In the genomic region with DNA sequence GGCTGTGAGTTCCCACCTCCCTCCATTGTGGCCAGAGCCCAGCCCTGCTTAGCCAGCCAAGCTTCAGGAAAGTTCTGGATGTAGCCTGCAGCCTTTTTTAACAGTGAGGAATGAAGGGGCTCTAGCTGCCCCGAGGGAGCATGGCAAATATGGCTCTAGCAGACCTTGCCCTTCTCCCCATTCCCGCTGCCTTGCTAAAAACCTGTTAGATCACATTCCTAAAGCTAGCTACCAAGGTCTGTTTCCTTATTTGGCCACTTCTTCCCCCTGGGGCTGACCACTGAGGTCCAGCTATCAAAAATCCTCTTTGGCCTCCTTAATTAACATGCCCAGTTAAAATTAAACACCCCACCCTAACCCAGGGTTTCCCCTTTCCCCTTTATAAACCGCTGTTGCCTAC, we compare ENCODE assay signal across 26 mouse cellular contexts. TPM values are rescaled to one million over a fixed set of nuclear protein-coding genes. Genes with fewer than 3 reads are reported as not detected.
DNase-seq lines count a peak whose midpoint lies in the region; ATAC-seq and TF ChIP-seq lines count a peak whose summit lies in the region.
"Had no signal": no experiment of that assay in that cellular context is flagged by ENCODE, and none has a peak within 500 bp of the region (broad histone marks: within the 10 kb centered on the region; RNA-seq: fewer than 3 reads in every experiment).

No protein-coding gene starts in this region.

- TF ChIP-seq CTCF in stomach, postnatal 0 days (IDR thresholded peaks at IDR 0.05; ENCODE audit: low read depth) = no peak

- no peak for ATAC-seq in hindbrain, embryonic 11.5 days (ENCODE audit: low FRiP score)
- ATAC-seq in stomach, postnatal 0 days (ENCODE audit: low FRiP score, low TSS enrichment) = peak; percentile 81
- ATAC-seq: forebrain, embryonic 13.5 days; midbrain, embryonic 16.5 days had no signal

- H3K27me3 ChIP-seq in hindbrain, embryonic 10.5 days (ENCODE audit: insufficient read depth, poor library complexity, severe bottlenecking) = no peaks in the 10 kb centered on the region
- H3K27me3 ChIP-seq in hindbrain, embryonic 11.5 days (ENCODE audit: control insufficient read depth, insufficient read depth, low read length) = no peaks in the 10 kb centered on the region
- H3K27me3 ChIP-seq in stomach, postnatal 0 days (ENCODE audit: control insufficient read depth, insufficient read depth, low read length) = no peaks in the 10 kb centered on the region
- H3K27me3 ChIP-seq: CH12.LX; forebrain, embryonic 13.5 days; heart, embryonic 15.5 days; neural tube, embryonic 15.5 days had no signal

- no peak for DNase-seq in hindbrain, embryonic 10.5 days (ENCODE audit: low spot score)
- DNase-seq in hindbrain, embryonic 11.5 days (ENCODE audit: low spot score) = no peak
- DNase-seq in urinary bladder, postnatal 14 days (ENCODE audit: low spot score) = peak; percentile 19
- DNase-seq in urinary bladder, adult 2 months (ENCODE audit: low spot score) = no peak
- peak; percentile 23 for DNase-seq in kidney, postnatal 10 days
- no peak for DNase-seq in stomach, postnatal 0 days (ENCODE audit: low spot score)
- DNase-seq in heart, postnatal 10 days = no peak
- DNase-seq in adrenal gland, postnatal 10 days = no peak
- DNase-seq: adrenal gland, postnatal 36 days; cerebellum, adult 18-20 months; cerebellum, postnatal 36 days; gastrocnemius, postnatal 10 days; liver; right cerebral cortex, postnatal 14 days had no signal

- 61% methylated on average over 3 of the region's 3 CpGs for WGBS in hindbrain, embryonic 10.5 days
- WGBS in hindbrain, embryonic 11.5 days = 62% methylated on average over 3 of the region's 3 CpGs
- 40% methylated on average over 3 of the region's 3 CpGs for WGBS in stomach, postnatal 0 days

- no peaks in the 10 kb centered on the region for H3K36me3 ChIP-seq in hindbrain, embryonic 10.5 days
- H3K36me3 ChIP-seq in hindbrain, embryonic 11.5 days (ENCODE audit: control insufficient read depth, insufficient read depth, low read length) = no peaks in the 10 kb centered on the region
- H3K36me3 ChIP-seq in stomach, postnatal 0 days (ENCODE audit: control insufficient read depth, insufficient read depth, low read length) = no peaks in the 10 kb centered on the region
- H3K36me3 ChIP-seq: heart, embryonic 15.5 days; neural tube, embryonic 15.5 days had no signal

- H3K27ac ChIP-seq in hindbrain, embryonic 10.5 days = peak overlapping the region; percentile 56
- no peak overlapping the region for H3K27ac ChIP-seq in hindbrain, embryonic 11.5 days (ENCODE audit: low read depth, low read length)
- 0 out of 2 replicates have a peak overlapping the region, but pooled peaks have one; percentile 24 for H3K27ac ChIP-seq in stomach, postnatal 0 days (replicated peaks)
- H3K27ac ChIP-seq: forebrain, embryonic 13.5 days; heart, embryonic 15.5 days; neural tube, embryonic 15.5 days had no signal

- H3K4me2 ChIP-seq in hindbrain, embryonic 11.5 days (replicated peaks; ENCODE audit: low read depth, low read length) = no peak overlapping the region
- H3K4me2 ChIP-seq in stomach, postnatal 0 days (replicated peaks; ENCODE audit: low read depth) = no peak overlapping the region
- H3K4me2 ChIP-seq: forebrain, embryonic 13.5 days; heart, embryonic 15.5 days; neural tube, embryonic 15.5 days had no signal

- no peak overlapping the region for H3K4me3 ChIP-seq in hindbrain, embryonic 10.5 days
- no peak overlapping the region for H3K4me3 ChIP-seq in hindbrain, embryonic 11.5 days (ENCODE audit: low read depth, low read length)
- no peak overlapping the region for H3K4me3 ChIP-seq in stomach, postnatal 0 days (ENCODE audit: low read depth, low read length)
- H3K4me3 ChIP-seq: forebrain, embryonic 13.5 days; heart, embryonic 15.5 days; neural tube, embryonic 15.5 days had no signal

- TF ChIP-seq EP300 in stomach, postnatal 0 days (optimal IDR thresholded peaks at IDR 0.05) = no peak

- H3K9me3 ChIP-seq in hindbrain, embryonic 10.5 days = no peaks in the 10 kb centered on the region
- H3K9me3 ChIP-seq in hindbrain, embryonic 11.5 days (ENCODE audit: control insufficient read depth, low read length) = no peaks in the 10 kb centered on the region
- H3K9me3 ChIP-seq in stomach, postnatal 0 days (ENCODE audit: control insufficient read depth, low read length) = no peaks in the 10 kb centered on the region
- H3K9me3 ChIP-seq: forebrain, embryonic 13.5 days; heart, embryonic 15.5 days; neural tube, embryonic 15.5 days had no signal

- intact Hi-C loops in heart, postnatal 10 days (cut with DNase I) = no loop called here

- H3K4me1 ChIP-seq in hindbrain, embryonic 10.5 days (replicated peaks) = peaks cover 14% of the 10 kb centered on the region; the same call in 1 of the 2 replicates
- H3K4me1 ChIP-seq in hindbrain, embryonic 11.5 days (replicated peaks; ENCODE audit: control insufficient read depth, insufficient read depth, low read length) = no peaks in the 10 kb centered on the region
- H3K4me1 ChIP-seq in stomach, postnatal 0 days (replicated peaks; ENCODE audit: control insufficient read depth, insufficient read depth) = no peaks in the 10 kb centered on the region
- H3K4me1 ChIP-seq: forebrain, embryonic 13.5 days; neural tube, embryonic 15.5 days had no signal

- no peak overlapping the region for H3K9ac ChIP-seq in hindbrain, embryonic 11.5 days (ENCODE audit: low read depth, low read length)
- no peak overlapping the region for H3K9ac ChIP-seq in stomach, postnatal 0 days (ENCODE audit: low read length)
- H3K9ac ChIP-seq: forebrain, embryonic 13.5 days; heart, embryonic 15.5 days; neural tube, embryonic 15.5 days had no signal

RNA-seq across cellular contexts. Expression of a gene that starts 12.4 kb away (rescaled TPM):
- 0.11 TPM in 1 of 2 replicates, not detected in the other for polyA plus RNA-seq in hindbrain, embryonic 10.5 days (2016; fragmentation: Nextera tagmentation; extraction: Ambion mirVana)
- polyA plus RNA-seq in hindbrain, embryonic 11.5 days (2014; fragmentation: Nextera tagmentation; extraction: Ambion mirVana) = not detected in 2 replicates
- polyA plus RNA-seq in urinary bladder, adult 2 months (2012; rRNA removed) = 0.49 and 0.58 TPM in 2 replicates
- polyA plus RNA-seq in stomach, postnatal 0 days (2015; fragmentation: Nextera tagmentation; extraction: Ambion mirVana) = 0.05 and 0.07 TPM in 2 replicates
- 1 to 10 TPM; 1.1 to 1.4 TPM for total RNA-seq in heart, postnatal 10 days (2021)
- total RNA-seq in adrenal gland, postnatal 10 days (2021) = 1 to 10 TPM; 3.3 to 5.1 TPM
- total RNA-seq: hematopoietic stem cell, adult 5-6 weeks; left cerebral cortex, postnatal 36 days; MEL had no signal
- polyA plus RNA-seq: embryonic facial prominence, embryonic 11.5 days; forebrain, embryonic 13.5 days; heart, embryonic 15.5 days; midbrain, embryonic 16.5 days had no signal

RNA-seq across cellular contexts. Expression of a gene that starts 22.2 kb away (rescaled TPM):
- polyA plus RNA-seq in hindbrain, embryonic 10.5 days (2016; fragmentation: Nextera tagmentation; extraction: Ambion mirVana) = 0.61 and 0.67 TPM in 2 replicates
- 0.28 and 0.73 TPM in 2 replicates for polyA plus RNA-seq in hindbrain, embryonic 11.5 days (2014; fragmentation: Nextera tagmentation; extraction: Ambion mirVana)
- polyA plus RNA-seq in urinary bladder, adult 2 months (2012; rRNA removed) = 0.81 and 1.1 TPM in 2 replicates
- 0.33 and 0.36 TPM in 2 replicates for polyA plus RNA-seq in stomach, postnatal 0 days (2015; fragmentation: Nextera tagmentation; extraction: Ambion mirVana)
- under 1 TPM in 1 of 2 experiments, not detected in 1; 0.48 TPM for total RNA-seq in heart, postnatal 10 days (2021)
- under 1 TPM; 0.45 to 0.58 TPM for total RNA-seq in adrenal gland, postnatal 10 days (2021)
- total RNA-seq: heart, adult 8-10 months; hematopoietic stem cell, adult 5-6 weeks; MEL had no signal

RNA-seq across cellular contexts. Expression of a gene that starts 31.2 kb away (rescaled TPM):
- polyA plus RNA-seq in hindbrain, embryonic 10.5 days (2016; fragmentation: Nextera tagmentation; extraction: Ambion mirVana) = not detected in 2 replicates
- not detected in 2 replicates for polyA plus RNA-seq in hindbrain, embryonic 11.5 days (2014; fragmentation: Nextera tagmentation; extraction: Ambion mirVana)
- not detected in 2 replicates for polyA plus RNA-seq in urinary bladder, adult 2 months (2012; rRNA removed)
- 0.04 and 0.06 TPM in 2 replicates for polyA plus RNA-seq in stomach, postnatal 0 days (2015; fragmentation: Nextera tagmentation; extraction: Ambion mirVana)
- total RNA-seq in heart, postnatal 10 days (2021) = under 1 TPM in 1 of 2 experiments, not detected in 1; 0.05 TPM
- under 1 TPM; 0.09 to 0.12 TPM for total RNA-seq in adrenal gland, postnatal 10 days (2021)
- total RNA-seq: adrenal gland, postnatal 36 days; gastrocnemius, postnatal 10 days; heart, adult 8-10 months; hematopoietic stem cell, adult 5-6 weeks; left cerebral cortex, postnatal 36 days; MEL had no signal
- polyA plus RNA-seq: embryonic facial prominence, embryonic 11.5 days; forebrain, embryonic 13.5 days; heart, embryonic 15.5 days; liver, embryonic 16.5 days; midbrain, embryonic 16.5 days; neural tube, embryonic 15.5 days had no signal

RNA-seq across cellular contexts. Expression of a gene that starts 32.0 kb away (rescaled TPM):
- polyA plus RNA-seq in hindbrain, embryonic 10.5 days (2016; fragmentation: Nextera tagmentation; extraction: Ambion mirVana) = not detected in 2 replicates
- not detected in 2 replicates for polyA plus RNA-seq in hindbrain, embryonic 11.5 days (2014; fragmentation: Nextera tagmentation; extraction: Ambion mirVana)
- polyA plus RNA-seq in urinary bladder, adult 2 months (2012; rRNA removed) = not detected in 2 replicates
- 0.52 and 0.54 TPM in 2 replicates for polyA plus RNA-seq in stomach, postnatal 0 days (2015; fragmentation: Nextera tagmentation; extraction: Ambion mirVana)
- 1 to 10 TPM; 1.5 to 4.1 TPM for total RNA-seq in heart, postnatal 10 days (2021)
- total RNA-seq in adrenal gland, postnatal 10 days (2021) = 1 to 10 TPM in 1 of 2 experiments, not detected in 1; 1.1 TPM
- total RNA-seq: CH12.LX; gastrocnemius, postnatal 10 days; hematopoietic stem cell, adult 5-6 weeks; left cerebral cortex, postnatal 36 days; megakaryocyte, adult 5-6 weeks; MEL had no signal
- polyA plus RNA-seq: embryonic facial prominence, embryonic 11.5 days; forebrain, embryonic 13.5 days; heart, embryonic 15.5 days; liver, embryonic 16.5 days; midbrain, embryonic 16.5 days; neural tube, embryonic 15.5 days had no signal

RNA-seq across cellular contexts. Expression of a gene that starts 36.5 kb away (rescaled TPM):
- not detected in 2 replicates for polyA plus RNA-seq in hindbrain, embryonic 10.5 days (2016; fragmentation: Nextera tagmentation; extraction: Ambion mirVana)
- polyA plus RNA-seq in hindbrain, embryonic 11.5 days (2014; fragmentation: Nextera tagmentation; extraction: Ambion mirVana) = not detected in 2 replicates
- not detected in 2 replicates for polyA plus RNA-seq in urinary bladder, adult 2 months (2012; rRNA removed)
- polyA plus RNA-seq in stomach, postnatal 0 days (2015; fragmentation: Nextera tagmentation; extraction: Ambion mirVana) = 0.22 and 0.30 TPM in 2 replicates
- not detected for total RNA-seq in heart, postnatal 10 days (2021)
- total RNA-seq in adrenal gland, postnatal 10 days (2021) = under 1 TPM; 0.27 to 0.88 TPM
- total RNA-seq: CH12.LX; gastrocnemius, postnatal 10 days; heart, adult 8-10 months; hematopoietic stem cell, adult 5-6 weeks; left cerebral cortex, postnatal 36 days; megakaryocyte, adult 5-6 weeks; MEL had no signal
- polyA plus RNA-seq: embryonic facial prominence, embryonic 11.5 days; forebrain, embryonic 13.5 days; heart, embryonic 15.5 days; liver, embryonic 16.5 days; midbrain, embryonic 16.5 days; neural tube, embryonic 15.5 days had no signal

Comparison
In these comparisons a context has a peak if more than half of its experiments do, and no peak if none do; other contexts are left out.
1. DNase-seq: peak in urinary bladder, postnatal 14 days (single experiment) and kidney, postnatal 10 days (single experiment); none in hindbrain, embryonic 10.5 days (single experiment), hindbrain, embryonic 11.5 days (single experiment), urinary bladder, adult 2 months (single experiment), stomach, postnatal 0 days (single experiment), heart, postnatal 10 days (0 of 2) and adrenal gland, postnatal 10 days (single experiment).